ENCODE assay signal across 9 mouse cellular contexts in genomic region chr4:133299701-133300100, GRCm38 (mm10). TPM values are rescaled to one million over a fixed set of nuclear protein-coding genes. Genes with fewer than 3 reads are reported as not detected.
DNase-seq lines count a peak whose midpoint lies in the region; ATAC-seq lines count a peak whose summit lies in the region.
"Had no signal": no experiment of that assay in that cellular context is flagged by ENCODE, and none has a peak within 500 bp of the region (broad histone marks: within the 10 kb centered on the region; RNA-seq: fewer than 3 reads in every experiment).

No protein-coding gene starts in this region.

- no peak for ATAC-seq in forebrain, embryonic 12.5 days (ENCODE audit: low FRiP score)
- no peak for ATAC-seq in neural tube, embryonic 15.5 days (ENCODE audit: low FRiP score)

- H3K4me2 ChIP-seq in forebrain, embryonic 12.5 days, result no peak overlapping the region
- H3K4me2 ChIP-seq in neural tube, embryonic 15.5 days, result no peak overlapping the region

- no peaks in the 10 kb centered on the region for H3K9me3 ChIP-seq in forebrain, embryonic 12.5 days
- no peaks in the 10 kb centered on the region for H3K9me3 ChIP-seq in forebrain, embryonic 10.5 days
- no peaks in the 10 kb centered on the region for H3K9me3 ChIP-seq in neural tube, embryonic 15.5 days (replicated peaks)

- H3K27me3 ChIP-seq in forebrain, embryonic 12.5 days, result 0 out of 2 replicates have a peak, but pooled peaks cover 3% of the 10 kb centered on the region
- peaks cover 5% of the 10 kb centered on the region for H3K27me3 ChIP-seq in forebrain, embryonic 10.5 days (ENCODE audit: poor library complexity, severe bottlenecking)
- H3K27me3 ChIP-seq in neural tube, embryonic 15.5 days (replicated peaks), result no peaks in the 10 kb centered on the region; the same call in 1 of the 2 replicates

- H3K36me3 ChIP-seq in forebrain, embryonic 12.5 days (replicated peaks), result peaks cover 64% of the 10 kb centered on the region
- H3K36me3 ChIP-seq in forebrain, embryonic 10.5 days (replicated peaks), result peaks cover 72% of the 10 kb centered on the region
- H3K36me3 ChIP-seq in neural tube, embryonic 15.5 days, result peaks cover 37% of the 10 kb centered on the region

- 76% methylated on average over 5 of the region's 5 CpGs for WGBS in forebrain, embryonic 12.5 days
- WGBS in forebrain, embryonic 10.5 days, result 79% methylated on average over 5 of the region's 5 CpGs
- 51% methylated on average over 5 of the region's 5 CpGs for WGBS in neural tube, embryonic 15.5 days

- no peak for DNase-seq in forebrain, embryonic 10.5 days (ENCODE audit: extremely low spot score, low spot score)
- peak; percentile 95 to 98 for DNase-seq in cerebellum, postnatal 10 days
- DNase-seq in induced T-regulatory cell, adult 2 months (ENCODE audit: low read depth), result peak; percentile 44
- no peak for DNase-seq in yolk sac, embryonic 10.5 days (ENCODE audit: low spot score)
- no peak for DNase-seq in adrenal gland, adult 8-10 months
- no peak for DNase-seq in urinary bladder, postnatal 25 days (ENCODE audit: low spot score)

- H3K9ac ChIP-seq in forebrain, embryonic 12.5 days, result no peak overlapping the region
- H3K9ac ChIP-seq in neural tube, embryonic 15.5 days (replicated peaks), result no peak overlapping the region

- H3K4me1 ChIP-seq in forebrain, embryonic 12.5 days, result peaks cover 15% of the 10 kb centered on the region
- H3K4me1 ChIP-seq in forebrain, embryonic 10.5 days, result peaks cover 30% of the 10 kb centered on the region
- peaks cover 26% of the 10 kb centered on the region for H3K4me1 ChIP-seq in neural tube, embryonic 15.5 days

- H3K4me3 ChIP-seq in forebrain, embryonic 12.5 days (replicated peaks), result no peak overlapping the region
- no peak overlapping the region for H3K4me3 ChIP-seq in forebrain, embryonic 10.5 days
- H3K4me3 ChIP-seq in neural tube, embryonic 15.5 days (replicated peaks), result no peak overlapping the region
- H3K4me3 ChIP-seq: myocyte had no signal

- H3K27ac ChIP-seq in forebrain, embryonic 12.5 days, result peak overlapping the region; percentile 53; the same call in 1 of the 2 replicates
- H3K27ac ChIP-seq in forebrain, embryonic 10.5 days, result no peak overlapping the region
- H3K27ac ChIP-seq in neural tube, embryonic 15.5 days (replicated peaks), result peak overlapping the region; percentile 77

RNA-seq across cellular contexts. Expression of gene Tmem222, which starts 22.1 kb away (rescaled TPM):
- 70.9 and 74.3 TPM in 2 replicates for polyA plus RNA-seq in forebrain, embryonic 12.5 days (2016; fragmentation: Nextera tagmentation; extraction: Ambion mirVana)
- 85.8 and 91.6 TPM in 2 replicates for polyA plus RNA-seq in forebrain, embryonic 10.5 days (2016; fragmentation: Nextera tagmentation; extraction: Ambion mirVana)
- polyA plus RNA-seq in neural tube, embryonic 15.5 days (2015; fragmentation: Nextera tagmentation; extraction: Ambion mirVana), result 115 and 117 TPM in 2 replicates
- 10 to 100 TPM; 74.7 to 93.2 (median 83.1) TPM for total RNA-seq in adrenal gland, adult 8-10 months (2022)

RNA-seq across cellular contexts. Expression of gene Sytl1, which starts 36.8 kb away (rescaled TPM):
- 0.74 and 0.80 TPM in 2 replicates for polyA plus RNA-seq in forebrain, embryonic 12.5 days (2016; fragmentation: Nextera tagmentation; extraction: Ambion mirVana)
- polyA plus RNA-seq in forebrain, embryonic 10.5 days (2016; fragmentation: Nextera tagmentation; extraction: Ambion mirVana), result 0.67 and 1.0 TPM in 2 replicates
- 0.20 and 6.0 TPM in 2 replicates for polyA plus RNA-seq in neural tube, embryonic 15.5 days (2015; fragmentation: Nextera tagmentation; extraction: Ambion mirVana)
- total RNA-seq in adrenal gland, adult 8-10 months (2022), result 1 to 10 TPM in 3 of 4 experiments, under 1 TPM in 1; 0.92 to 2.0 (median 1.1) TPM

RNA-seq across cellular contexts. Expression of gene Wdtc1, which starts 53.6 kb away (rescaled TPM):
- 21.1 and 22.9 TPM in 2 replicates for polyA plus RNA-seq in forebrain, embryonic 12.5 days (2016; fragmentation: Nextera tagmentation; extraction: Ambion mirVana)
- 16.8 and 17.0 TPM in 2 replicates for polyA plus RNA-seq in forebrain, embryonic 10.5 days (2016; fragmentation: Nextera tagmentation; extraction: Ambion mirVana)
- polyA plus RNA-seq in neural tube, embryonic 15.5 days (2015; fragmentation: Nextera tagmentation; extraction: Ambion mirVana), result 19.3 and 19.6 TPM in 2 replicates
- 10 to 100 TPM; 49.0 to 73.2 (median 60.2) TPM for total RNA-seq in adrenal gland, adult 8-10 months (2022)

RNA-seq across cellular contexts. Expression of gene Map3k6, which starts 59.1 kb away (rescaled TPM):
- 1.3 TPM in 2 replicates for polyA plus RNA-seq in forebrain, embryonic 12.5 days (2016; fragmentation: Nextera tagmentation; extraction: Ambion mirVana)
- 1.7 and 1.8 TPM in 2 replicates for polyA plus RNA-seq in forebrain, embryonic 10.5 days (2016; fragmentation: Nextera tagmentation; extraction: Ambion mirVana)
- 3.0 and 4.0 TPM in 2 replicates for polyA plus RNA-seq in neural tube, embryonic 15.5 days (2015; fragmentation: Nextera tagmentation; extraction: Ambion mirVana)
- 10 to 100 TPM; 17.3 to 27.7 (median 19.2) TPM for total RNA-seq in adrenal gland, adult 8-10 months (2022)

Comparison
In these comparisons a context has a peak if more than half of its experiments do, and no peak if none do; other contexts are left out.
1. DNase-seq: peak in cerebellum, postnatal 10 days (2 of 2) and induced T-regulatory cell, adult 2 months (single experiment); none in forebrain, embryonic 10.5 days (single experiment), yolk sac, embryonic 10.5 days (single experiment), adrenal gland, adult 8-10 months (single experiment) and urinary bladder, postnatal 25 days (single experiment).